11 mouse cellular contexts compared by ENCODE assay signal in genomic region chr1:171171138-171171537, GRCm38 (mm10). TPM values are rescaled to one million over a fixed set of nuclear protein-coding genes. Genes with fewer than 3 reads are reported as not detected.
DNase-seq lines count a peak whose midpoint lies in the region; ATAC-seq lines count a peak whose summit lies in the region.
"Had no signal": no experiment of that assay in that cellular context is flagged by ENCODE, and none has a peak within 500 bp of the region (broad histone marks: within the 10 kb centered on the region; RNA-seq: fewer than 3 reads in every experiment).

No protein-coding gene starts in this region.

- ATAC-seq in frontal cortex, adult (ENCODE audit: low TSS enrichment), result peak; percentile 70; the same call in 1 of the 2 replicates
- ATAC-seq in liver, embryonic 15.5 days (ENCODE audit: insufficient read depth), result peak; percentile 42; the same call in 1 of the 2 replicates
- no peak for ATAC-seq in liver, embryonic 11.5 days (replicated peaks; ENCODE audit: low FRiP score)
- ATAC-seq: forebrain, embryonic 16.5 days had no signal

- H3K9ac ChIP-seq in liver, embryonic 15.5 days, result no peak overlapping the region
- H3K9ac ChIP-seq in liver, embryonic 11.5 days (ENCODE audit: low read depth, low read length), result no peak overlapping the region
- H3K9ac ChIP-seq: hindbrain, embryonic 15.5 days; midbrain, embryonic 12.5 days had no signal

- H3K36me3 ChIP-seq in liver, embryonic 15.5 days (replicated peaks), result no peaks in the 10 kb centered on the region
- no peaks in the 10 kb centered on the region for H3K36me3 ChIP-seq in liver, embryonic 11.5 days (ENCODE audit: control insufficient read depth, insufficient read depth, low read length)
- H3K36me3 ChIP-seq in heart, embryonic 10.5 days, result peaks cover 3% of the 10 kb centered on the region; the same call in 1 of the 2 replicates
- H3K36me3 ChIP-seq: hindbrain, embryonic 15.5 days; midbrain, embryonic 12.5 days had no signal

- no peak for DNase-seq in frontal cortex, postnatal 25 days (ENCODE audit: low spot score in 2 of 2)
- no peak for DNase-seq in liver, embryonic 11.5 days (ENCODE audit: low spot score)
- no peak for DNase-seq in heart, embryonic 10.5 days (ENCODE audit: low spot score)
- peak; percentile 50 for DNase-seq in lung, postnatal 36 days
- no peak for DNase-seq in embryo, embryonic 11 days
- no peak for DNase-seq in cerebellum, adult 11 months

- 0 out of 2 replicates have a peak, but pooled peaks cover 4% of the 10 kb centered on the region for H3K27me3 ChIP-seq in liver, embryonic 15.5 days
- no peaks in the 10 kb centered on the region for H3K27me3 ChIP-seq in liver, embryonic 11.5 days (replicated peaks; ENCODE audit: control insufficient read depth, insufficient read depth, low read length)
- H3K27me3 ChIP-seq in heart, embryonic 10.5 days (ENCODE audit: insufficient read depth, poor library complexity, severe bottlenecking), result no peaks in the 10 kb centered on the region
- H3K27me3 ChIP-seq: hindbrain, embryonic 15.5 days; midbrain, embryonic 12.5 days had no signal

- whole genome bisulfite sequencing in liver, embryonic 15.5 days (ENCODE audit: insufficient replicate concordance), result 10% methylated on average over 3 of the region's 3 CpGs
- WGBS in liver, embryonic 11.5 days, result 28% methylated on average over 3 of the region's 3 CpGs
- whole genome bisulfite sequencing in heart, embryonic 10.5 days, result 42% methylated on average over 3 of the region's 3 CpGs

- H3K4me2 ChIP-seq in liver, embryonic 15.5 days, result no peak overlapping the region
- H3K4me2 ChIP-seq in liver, embryonic 11.5 days, result no peak overlapping the region
- H3K4me2 ChIP-seq: hindbrain, embryonic 15.5 days; midbrain, embryonic 12.5 days had no signal

- no peak overlapping the region for H3K4me3 ChIP-seq in liver, embryonic 15.5 days (replicated peaks)
- no peak overlapping the region for H3K4me3 ChIP-seq in liver, embryonic 11.5 days (ENCODE audit: low read depth, low read length)
- no peak overlapping the region for H3K4me3 ChIP-seq in heart, embryonic 10.5 days
- H3K4me3 ChIP-seq: hindbrain, embryonic 15.5 days; midbrain, embryonic 12.5 days had no signal

- H3K27ac ChIP-seq in liver, embryonic 15.5 days (replicated peaks), result no peak overlapping the region
- no peak overlapping the region for H3K27ac ChIP-seq in liver, embryonic 11.5 days (ENCODE audit: low read depth, low read length)
- H3K27ac ChIP-seq in heart, embryonic 10.5 days, result peak overlapping the region; percentile 77
- H3K27ac ChIP-seq: hindbrain, embryonic 15.5 days; midbrain, embryonic 12.5 days had no signal

- H3K4me1 ChIP-seq in liver, embryonic 15.5 days (replicated peaks), result no peaks in the 10 kb centered on the region
- H3K4me1 ChIP-seq in liver, embryonic 11.5 days (replicated peaks; ENCODE audit: control insufficient read depth, insufficient read depth, low read length), result no peaks in the 10 kb centered on the region
- peaks cover 21% of the 10 kb centered on the region for H3K4me1 ChIP-seq in heart, embryonic 10.5 days
- H3K4me1 ChIP-seq: hindbrain, embryonic 15.5 days; midbrain, embryonic 12.5 days had no signal

- H3K9me3 ChIP-seq in liver, embryonic 15.5 days (replicated peaks), result no peaks in the 10 kb centered on the region
- no peaks in the 10 kb centered on the region for H3K9me3 ChIP-seq in liver, embryonic 11.5 days (ENCODE audit: control insufficient read depth, low read length)
- no peaks in the 10 kb centered on the region for H3K9me3 ChIP-seq in heart, embryonic 10.5 days
- H3K9me3 ChIP-seq: hindbrain, embryonic 15.5 days; midbrain, embryonic 12.5 days had no signal

RNA-seq across cellular contexts. Expression of gene Mpz, which starts 20.6 kb away (rescaled TPM):
- polyA plus RNA-seq in liver, embryonic 15.5 days (2015; fragmentation: Nextera tagmentation; extraction: Ambion mirVana), result not detected in 2 replicates
- 0.14 TPM in 1 of 2 replicates, not detected in the other for polyA plus RNA-seq in liver, embryonic 11.5 days (2014; fragmentation: Nextera tagmentation; extraction: Ambion mirVana)
- polyA plus RNA-seq in heart, embryonic 10.5 days (2016; fragmentation: Nextera tagmentation; extraction: Ambion mirVana), result 0.06 and 0.14 TPM in 2 replicates
- polyA plus RNA-seq: forebrain, embryonic 16.5 days had no signal

RNA-seq across cellular contexts. Expression of gene Sdhc, which starts 20.7 kb away (rescaled TPM):
- polyA plus RNA-seq in liver, embryonic 15.5 days (2015; fragmentation: Nextera tagmentation; extraction: Ambion mirVana), result 149 and 158 TPM in 2 replicates
- polyA plus RNA-seq in liver, embryonic 11.5 days (2014; fragmentation: Nextera tagmentation; extraction: Ambion mirVana), result 261 and 281 TPM in 2 replicates
- polyA plus RNA-seq in heart, embryonic 10.5 days (2016; fragmentation: Nextera tagmentation; extraction: Ambion mirVana), result 361 and 463 TPM in 2 replicates

RNA-seq across cellular contexts. Expression of gene Pcp4l1, which starts 24.9 kb away (rescaled TPM):
- polyA plus RNA-seq in liver, embryonic 15.5 days (2015; fragmentation: Nextera tagmentation; extraction: Ambion mirVana), result 1.7 and 2.1 TPM in 2 replicates
- 1.2 and 1.9 TPM in 2 replicates for polyA plus RNA-seq in liver, embryonic 11.5 days (2014; fragmentation: Nextera tagmentation; extraction: Ambion mirVana)
- polyA plus RNA-seq in heart, embryonic 10.5 days (2016; fragmentation: Nextera tagmentation; extraction: Ambion mirVana), result 18.0 and 24.4 TPM in 2 replicates

RNA-seq across cellular contexts. Expression of gene Nr1i3, which starts 42.6 kb away (rescaled TPM):
- 1.1 and 1.5 TPM in 2 replicates for polyA plus RNA-seq in liver, embryonic 15.5 days (2015; fragmentation: Nextera tagmentation; extraction: Ambion mirVana)
- polyA plus RNA-seq in liver, embryonic 11.5 days (2014; fragmentation: Nextera tagmentation; extraction: Ambion mirVana), result 0.16 TPM in 2 replicates
- 0.14 and 0.28 TPM in 2 replicates for polyA plus RNA-seq in heart, embryonic 10.5 days (2016; fragmentation: Nextera tagmentation; extraction: Ambion mirVana)

RNA-seq across cellular contexts. Expression of gene Tomm40l, which starts 51.2 kb away (rescaled TPM):
- polyA plus RNA-seq in liver, embryonic 15.5 days (2015; fragmentation: Nextera tagmentation; extraction: Ambion mirVana), result 15.8 and 16.2 TPM in 2 replicates
- polyA plus RNA-seq in liver, embryonic 11.5 days (2014; fragmentation: Nextera tagmentation; extraction: Ambion mirVana), result 32.3 and 32.4 TPM in 2 replicates
- 41.8 and 53.7 TPM in 2 replicates for polyA plus RNA-seq in heart, embryonic 10.5 days (2016; fragmentation: Nextera tagmentation; extraction: Ambion mirVana)
